Mouse (Mus musculus): Measurements from ENCODE around the gene Fancd2os.
A peak's percentile ranks its signal among the peaks of the same experiment; 100 is the strongest.

Gene Fancd2os

DNA sequence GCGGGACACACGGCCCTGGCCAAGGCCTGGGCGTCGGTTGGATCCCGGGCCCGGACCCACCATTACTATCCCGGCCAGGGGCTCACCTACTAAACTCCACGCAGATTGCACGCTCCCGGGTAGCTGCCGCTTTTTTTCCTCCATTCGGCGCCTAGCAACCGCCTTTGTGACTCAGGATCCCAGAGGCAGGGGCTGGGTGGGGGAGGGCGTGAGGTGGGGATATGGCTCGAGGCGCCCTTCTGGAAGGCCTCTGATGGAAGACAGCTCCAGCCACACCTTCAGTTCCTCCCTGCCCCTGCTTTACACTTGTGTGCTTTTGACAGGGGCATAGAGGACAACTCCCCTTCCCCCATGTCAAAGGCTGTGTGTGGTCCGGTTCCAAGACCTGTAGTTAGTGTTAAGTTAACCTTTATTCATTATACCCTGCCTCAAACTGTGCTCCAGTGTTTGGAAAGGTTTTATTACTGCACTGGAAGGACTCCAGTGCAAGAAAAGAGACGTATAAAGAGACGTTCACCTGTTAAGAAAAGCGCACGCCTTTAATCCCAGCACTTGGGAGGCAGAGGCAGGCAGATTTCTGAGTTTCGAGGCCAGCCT lies at the start of gene Fancd2os:
Fancd2os (minus strand) TSS at position 173 of the 597 bp plus-strand sequence.
- DNase-seq (ENCODE audit: low read depth), result no peak

DNA sequence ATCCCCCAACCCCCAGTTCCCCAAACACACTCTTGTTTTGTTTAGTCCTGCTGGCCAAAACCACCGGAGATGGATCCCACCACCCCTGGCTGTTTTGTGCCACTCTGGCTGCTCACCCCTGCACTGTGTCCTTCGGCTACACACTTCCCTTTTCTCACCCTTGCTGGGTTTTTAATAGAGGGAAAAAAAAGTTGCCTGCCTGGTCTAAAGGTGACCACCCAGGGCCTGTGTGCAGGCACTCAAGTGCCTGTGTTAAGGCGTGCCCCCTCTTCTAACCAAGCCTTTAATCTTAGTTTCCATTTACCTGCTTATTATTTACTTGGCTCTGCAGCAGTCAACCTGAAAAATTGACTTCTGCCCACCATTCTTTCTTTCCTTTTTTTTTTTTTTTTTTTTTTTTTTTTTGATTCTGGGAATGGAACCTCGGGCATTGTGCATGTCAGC lies 49.7 kb upstream of the Fancd2os start:
- DNase-seq (ENCODE audit: low read depth), result no peak

DNA sequence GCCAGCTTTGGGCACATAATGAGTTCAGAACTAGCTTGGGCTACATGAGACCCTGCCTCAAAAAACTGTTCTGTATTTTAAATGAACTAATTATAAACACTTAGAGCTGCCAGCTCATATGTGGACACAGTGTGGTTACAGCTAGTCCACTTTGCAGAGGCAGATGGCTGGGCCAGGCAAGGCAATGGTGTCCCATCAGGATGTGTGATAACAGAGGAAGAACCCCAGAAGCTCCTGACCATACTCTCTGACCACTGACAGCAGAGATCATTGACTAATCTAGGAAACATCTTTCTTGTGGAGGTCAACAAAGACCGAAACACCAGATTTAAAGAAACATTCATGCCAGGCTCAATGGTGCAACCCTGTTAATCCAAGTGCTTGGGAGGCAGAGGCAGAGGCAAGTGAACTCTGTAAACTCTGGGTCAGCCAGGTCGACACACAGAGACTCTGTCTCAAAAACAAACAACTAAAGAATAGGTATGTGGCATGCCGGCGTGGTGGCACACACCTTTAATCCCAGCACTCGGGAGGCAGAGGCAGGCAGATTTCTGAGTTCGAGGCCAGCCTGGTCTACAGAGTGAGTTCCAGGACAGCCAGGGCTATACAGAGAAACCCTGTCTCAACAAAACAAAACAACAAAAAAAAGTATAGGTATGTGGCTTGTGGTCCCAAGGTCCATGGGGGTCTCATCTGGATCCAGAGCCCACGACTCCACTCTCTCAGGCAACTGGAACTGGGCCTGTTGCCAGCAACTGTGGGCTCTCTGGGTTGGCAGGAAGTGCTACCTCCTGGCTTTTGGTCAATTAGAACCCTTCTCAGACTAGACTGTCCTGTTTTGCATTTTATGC lies 49.1 kb upstream of the Fancd2os start:
- DNase-seq (ENCODE audit: low read depth), result no peak

DNA sequence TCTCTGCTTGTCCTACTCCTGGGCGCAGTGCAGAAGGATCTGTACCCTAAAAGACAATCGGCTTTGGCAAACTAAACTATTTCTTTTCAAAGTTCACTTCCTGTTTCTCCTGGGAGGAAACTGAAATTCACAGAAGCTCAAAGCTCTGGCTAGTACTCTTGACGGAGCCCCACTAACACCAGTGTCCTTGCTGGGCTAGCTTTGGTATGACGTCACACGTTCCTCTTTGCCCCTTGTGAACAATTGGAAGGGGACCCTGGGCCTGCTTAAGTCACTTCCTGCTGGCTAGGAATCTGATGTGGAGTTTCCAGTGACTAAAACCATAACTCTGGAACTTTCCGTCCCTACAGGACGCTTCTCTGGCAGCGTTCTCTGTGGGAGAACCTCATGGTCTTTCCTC lies 44.3 kb upstream of the Fancd2os start:
- DNase-seq (ENCODE audit: low read depth), result peak; percentile 35

- DNase-seq (ENCODE audit: low read depth), result no peak
Observed at GRCm38 (mm10) chr6:113643967-113644366, 43.5 kb upstream of the Fancd2os start.

DNA sequence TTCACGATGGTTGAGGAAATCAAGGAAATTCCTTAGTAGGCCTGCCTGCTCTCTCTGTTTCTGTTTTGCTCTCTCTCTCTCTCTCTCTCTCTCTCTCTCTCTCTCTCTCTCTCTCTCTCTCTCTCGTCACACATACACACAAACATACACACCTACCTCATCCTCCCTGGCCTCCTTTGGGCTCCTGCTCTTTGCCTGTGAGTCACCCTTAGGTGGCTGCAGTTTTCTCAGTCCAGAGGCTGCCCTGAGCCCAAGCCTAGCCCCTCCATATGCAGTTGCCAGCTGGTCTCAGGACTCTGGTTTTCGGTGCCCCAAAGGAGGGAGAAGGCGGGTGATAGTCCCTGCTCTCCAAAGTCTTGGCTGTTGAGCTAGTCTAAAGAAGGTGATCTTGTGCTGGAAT lies 42.5 kb upstream of the Fancd2os start:
- no peak for DNase-seq (ENCODE audit: low read depth)

DNA sequence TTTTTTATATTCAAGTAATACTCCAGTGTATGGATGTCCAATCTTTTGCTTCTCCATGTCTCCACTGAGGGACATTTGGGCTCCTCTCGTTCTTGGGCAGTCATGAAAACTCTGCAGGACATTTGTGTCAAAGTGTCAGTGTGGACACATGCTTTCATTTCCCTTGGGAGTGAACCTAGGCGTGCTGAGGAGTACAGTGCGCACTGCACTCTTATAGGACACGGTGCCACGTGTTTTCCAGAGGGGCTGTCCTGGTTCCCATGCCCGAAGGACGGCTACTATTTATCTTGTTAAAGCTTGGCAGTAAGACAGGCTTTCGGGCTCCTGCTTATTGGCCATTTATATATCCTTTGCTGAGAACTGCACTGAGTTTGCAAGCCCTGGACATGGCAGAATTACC lies 42.1 kb upstream of the Fancd2os start:
- no peak for DNase-seq (ENCODE audit: low read depth)

GRCm38 (mm10) chr6:113639201-113639600 lies 38.7 kb upstream of the Fancd2os start:
- DNase-seq (ENCODE audit: low read depth), result no peak

DNA sequence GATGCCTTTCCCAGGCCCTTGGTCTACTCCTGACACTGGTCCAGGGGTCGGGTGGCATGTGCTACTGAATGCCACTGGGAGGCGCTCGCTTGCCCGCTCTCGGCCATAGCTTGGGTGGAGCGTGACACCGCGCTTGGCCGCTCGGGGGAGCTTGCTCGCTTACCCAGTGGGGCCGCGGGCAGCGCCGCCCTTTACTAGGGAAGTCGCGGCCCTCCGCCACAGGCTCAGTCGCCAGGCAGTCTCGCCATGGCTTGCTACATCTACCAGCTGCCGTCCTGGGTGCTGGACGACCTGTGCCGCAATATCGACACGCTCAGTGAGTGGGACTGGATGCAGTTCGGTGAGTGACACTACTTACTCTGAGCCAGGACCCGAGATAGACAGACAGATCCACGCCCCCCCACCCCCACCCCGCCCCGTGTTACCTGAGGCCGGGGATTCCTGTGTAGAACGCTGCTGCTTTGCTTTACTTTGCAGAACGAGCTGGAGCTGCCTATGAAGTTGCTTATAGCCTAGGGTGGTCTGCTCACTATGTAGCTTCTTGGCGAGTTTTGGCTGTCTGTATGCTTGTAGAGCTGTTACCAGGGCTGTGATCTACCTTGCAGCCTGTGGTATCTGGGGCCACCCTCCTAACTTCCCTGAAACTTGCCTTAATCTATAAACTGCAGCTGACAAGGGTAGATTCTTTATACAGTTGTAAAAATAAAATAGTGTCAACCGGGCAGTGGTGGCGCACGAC lies 38.0 kb upstream of the Fancd2os start, which contains the start of gene Irak2:
Irak2 (plus strand) TSS at position 166 of the 739 bp plus-strand sequence.
- DNase-seq (ENCODE audit: low read depth), result peak; percentile 95

- DNase-seq (ENCODE audit: low read depth), result no peak
Observed at GRCm38 (mm10) chr6:113632863-113633262, 32.3 kb upstream of the Fancd2os start.

DNA sequence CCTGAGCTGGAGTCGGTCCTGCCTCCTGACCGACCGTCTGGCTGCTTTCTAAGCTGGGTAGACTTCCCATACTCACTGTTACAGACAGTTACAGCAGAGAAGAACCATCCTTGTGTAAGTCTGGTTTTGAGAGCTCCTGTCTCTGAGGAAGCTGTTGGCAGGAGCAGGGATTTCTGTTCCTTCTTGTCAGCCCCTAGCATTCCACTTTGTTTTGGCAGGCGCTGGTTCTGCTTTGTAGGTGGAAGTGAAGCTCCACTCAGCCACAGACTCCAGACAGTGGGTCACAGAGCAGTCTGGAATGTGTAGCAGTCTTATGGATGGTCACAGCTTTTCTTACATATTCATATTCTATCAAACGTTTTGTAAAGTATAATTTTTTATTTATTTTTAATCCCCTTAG lies 29.8 kb upstream of the Fancd2os start:
- DNase-seq (ENCODE audit: low read depth), result no peak

GRCm38 (mm10) chr6:113624989-113625770 lies 24.7 kb upstream of the Fancd2os start:
- DNase-seq (ENCODE audit: low read depth), result no peak

GRCm38 (mm10) chr6:113623941-113624751 lies 23.6 kb upstream of the Fancd2os start, which contains the start of gene Vhl:
Gene Vhl (plus strand): TSS chr6:113623959.
- peak; percentile 84 for DNase-seq (ENCODE audit: low read depth)

DNA sequence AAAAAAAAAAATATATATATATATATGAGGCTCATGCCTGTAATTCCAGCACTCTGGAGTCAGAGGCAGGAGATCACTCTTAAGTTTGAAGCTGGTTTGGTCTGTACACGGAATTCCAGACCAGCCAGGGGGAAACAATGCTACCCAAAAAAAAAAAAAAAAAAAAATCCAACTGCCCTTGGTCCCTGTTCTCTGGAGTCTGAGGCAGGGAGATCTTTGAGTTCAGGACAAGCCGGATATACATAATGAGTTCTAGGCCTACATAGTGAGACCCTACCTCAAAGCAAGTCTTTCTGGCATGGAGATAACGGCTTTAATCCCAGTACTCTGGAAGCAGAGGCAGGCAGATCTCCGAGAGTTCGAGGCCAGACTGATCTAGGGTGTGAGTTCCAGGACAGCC lies 22.9 kb upstream of the Fancd2os start:
- DNase-seq (ENCODE audit: low read depth), result no peak

DNA sequence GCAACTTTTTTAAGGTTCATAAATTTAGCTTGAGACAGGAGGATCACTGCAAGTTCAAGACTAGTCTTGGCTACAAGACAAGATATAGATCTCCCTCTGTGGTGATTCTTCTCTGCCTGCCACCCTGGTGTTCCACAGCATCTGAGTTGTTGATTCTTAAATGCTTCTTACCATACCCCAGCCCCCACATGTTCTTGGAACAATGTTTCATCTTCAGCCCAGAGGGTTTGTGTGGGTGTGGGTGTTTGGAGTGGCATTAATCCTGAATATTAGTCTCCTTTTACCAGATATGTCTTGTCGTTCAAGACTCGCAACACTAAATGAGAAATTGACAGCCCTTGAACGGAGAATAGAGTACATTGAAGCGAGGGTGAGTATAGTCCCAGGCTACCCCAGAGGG lies 15.0 kb upstream of the Fancd2os start:
- no peak for DNase-seq (ENCODE audit: low read depth)

- no peak for DNase-seq (ENCODE audit: low read depth)
Observed at GRCm38 (mm10) chr6:113614997-113615396, 14.5 kb upstream of the Fancd2os start.

- DNase-seq (ENCODE audit: low read depth), result no peak
Observed at GRCm38 (mm10) chr6:113614152-113614551, 13.6 kb upstream of the Fancd2os start.

DNA sequence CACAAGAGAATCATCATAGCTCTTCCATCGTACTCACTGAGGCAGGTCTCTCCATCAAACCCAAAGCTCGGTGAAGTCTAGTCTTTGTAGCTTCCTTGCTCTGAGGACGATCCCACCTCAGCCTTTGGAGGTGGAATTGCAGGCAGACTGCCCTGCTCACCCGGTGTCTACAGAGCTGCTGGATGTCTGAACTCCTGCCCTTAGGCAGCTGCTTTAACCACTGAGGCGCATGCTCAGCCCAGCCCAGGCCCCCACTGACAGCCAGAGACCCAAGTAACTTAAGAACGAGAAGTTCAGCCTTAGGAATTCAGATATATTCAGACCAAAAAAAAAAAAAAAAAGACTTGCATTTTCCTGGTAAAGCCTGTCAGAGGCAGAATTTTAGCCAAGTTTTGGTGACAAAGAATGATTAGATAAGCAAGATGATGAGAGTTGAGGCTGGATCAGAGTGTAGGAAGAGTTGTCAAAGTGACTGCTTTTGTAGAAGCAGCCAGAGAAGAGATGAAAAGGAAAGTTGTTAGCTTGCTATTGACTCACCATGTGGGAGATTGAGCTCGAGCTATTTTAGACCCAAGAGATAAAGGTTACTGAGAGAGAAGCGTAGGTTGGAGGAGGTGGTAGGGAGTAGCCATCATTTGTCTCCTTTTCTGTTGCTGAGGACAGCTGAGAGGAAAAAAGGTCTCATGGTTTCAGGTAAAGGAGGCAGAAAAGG lies 11.9 kb upstream of the Fancd2os start:
- no peak for DNase-seq (ENCODE audit: low read depth)

- no peak for DNase-seq (ENCODE audit: low read depth)
Observed at GRCm38 (mm10) chr6:113609293-113609692, 8.8 kb upstream of the Fancd2os start.

GRCm38 (mm10) chr6:113608871-113609270 lies 8.4 kb upstream of the Fancd2os start:
- no peak for DNase-seq (ENCODE audit: low read depth)
